ENCODE assay signal across 19 mouse cellular contexts in the genomic region with DNA sequence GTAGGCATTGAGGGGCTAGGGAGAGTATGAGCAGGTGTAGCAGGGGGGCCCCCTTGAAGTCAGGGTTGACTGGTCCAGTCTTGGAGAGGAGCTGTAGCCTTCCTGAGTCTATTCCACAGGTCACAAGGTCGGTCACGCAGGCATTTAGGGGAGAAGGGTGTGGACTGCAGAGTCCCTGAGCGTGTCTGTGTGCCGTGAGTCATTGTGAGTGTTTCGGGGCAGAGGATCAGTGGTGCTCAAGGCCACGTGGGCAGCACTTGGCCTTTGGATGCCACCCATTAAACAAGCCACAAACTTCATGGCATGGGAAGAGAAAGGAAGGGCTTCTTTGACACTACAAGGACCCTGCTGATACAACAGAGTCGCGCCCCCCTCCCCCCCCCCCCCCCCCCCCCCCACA.
DNase-seq lines count a peak whose midpoint lies in the region; ATAC-seq and TF ChIP-seq lines count a peak whose summit lies in the region.
"Had no signal": no experiment of that assay in that cellular context is flagged by ENCODE, and none has a peak within 500 bp of the region (broad histone marks: within the 10 kb centered on the region; RNA-seq: fewer than 3 reads in every experiment).

No protein-coding gene starts in this region.

- ATAC-seq in hindbrain, embryonic 13.5 days (ENCODE audit: low FRiP score): peak; percentile 19; the same call in 1 of the 2 replicates
- ATAC-seq in Patski: peak; percentile 48
- 0 out of 2 replicates have a peak, but pooled peaks have one; percentile 9 for ATAC-seq in stomach, embryonic 15.5 days (ENCODE audit: insufficient read depth, low FRiP score, low read depth)
- ATAC-seq: midbrain, embryonic 16.5 days had no signal

- no peaks in the 10 kb centered on the region for H3K36me3 ChIP-seq in hindbrain, embryonic 13.5 days
- peaks cover 66% of the 10 kb centered on the region for H3K36me3 ChIP-seq in hindbrain, embryonic 10.5 days
- no peaks in the 10 kb centered on the region for H3K36me3 ChIP-seq in stomach, embryonic 15.5 days
- H3K36me3 ChIP-seq: hindbrain, embryonic 15.5 days; limb, embryonic 10.5 days had no signal

- peaks cover 39% of the 10 kb centered on the region for H3K4me1 ChIP-seq in hindbrain, embryonic 13.5 days (replicated peaks)
- H3K4me1 ChIP-seq in hindbrain, embryonic 10.5 days (replicated peaks): peaks cover 15% of the 10 kb centered on the region; the same call in 1 of the 2 replicates
- peaks cover 9% of the 10 kb centered on the region for H3K4me1 ChIP-seq in stomach, embryonic 15.5 days

- no peaks in the 10 kb centered on the region for H3K9me3 ChIP-seq in hindbrain, embryonic 13.5 days
- no peaks in the 10 kb centered on the region for H3K9me3 ChIP-seq in hindbrain, embryonic 10.5 days
- H3K9me3 ChIP-seq in stomach, embryonic 15.5 days: no peaks in the 10 kb centered on the region
- H3K9me3 ChIP-seq: hindbrain, embryonic 15.5 days; limb, embryonic 10.5 days had no signal

- no peak overlapping the region for H3K27ac ChIP-seq in hindbrain, embryonic 13.5 days
- H3K27ac ChIP-seq in hindbrain, embryonic 10.5 days: no peak overlapping the region
- no peak overlapping the region for H3K27ac ChIP-seq in stomach, embryonic 15.5 days
- H3K27ac ChIP-seq: hindbrain, embryonic 15.5 days; limb, embryonic 10.5 days had no signal

- H3K4me2 ChIP-seq in hindbrain, embryonic 13.5 days: no peak overlapping the region
- H3K4me2 ChIP-seq in stomach, embryonic 15.5 days: no peak overlapping the region
- H3K4me2 ChIP-seq: heart, embryonic 11.5 days; hindbrain, embryonic 15.5 days; liver, embryonic 11.5 days; lung, embryonic 14.5 days had no signal

- no peak for TF ChIP-seq CTCF in Patski (IDR thresholded peaks at IDR 0.05)

- H3K4me3 ChIP-seq in hindbrain, embryonic 13.5 days: no peak overlapping the region
- H3K4me3 ChIP-seq in hindbrain, embryonic 10.5 days: no peak overlapping the region
- no peak overlapping the region for H3K4me3 ChIP-seq in stomach, embryonic 15.5 days (replicated peaks)
- H3K4me3 ChIP-seq: hindbrain, embryonic 15.5 days; limb, embryonic 10.5 days had no signal

- no peak overlapping the region for H3K9ac ChIP-seq in hindbrain, embryonic 13.5 days
- H3K9ac ChIP-seq in stomach, embryonic 15.5 days: no peak overlapping the region
- H3K9ac ChIP-seq: hindbrain, embryonic 15.5 days; lung, embryonic 14.5 days had no signal

- in situ Hi-C loops in Patski (cut with MboI; ENCODE audit: low pct_unique_long_range_greater_than_20kb): loop anchor here (10.0 to 25.0 kb wide), 2 partner anchors 435 to 1093 kb away; partner anchors contain the start of genes Gm49336, Mtmr6 and Nupl1

- CTCF ChIA-PET in Patski (lab: Charles Lee): interaction anchor here (0.8 to 1.2 kb wide), 3 partner anchors 69 to 172 kb away, joined by 3 to 4 read pairs (median 3); no protein-coding TSS in a partner anchor

- POLR2A ChIA-PET in Patski (lab: Charles Lee): interaction anchor here (0.7 kb wide), 1 partner anchor 31 kb away, joined by 3 read pairs; no protein-coding TSS in a partner anchor

- no peak for DNase-seq in hindbrain, embryonic 10.5 days (ENCODE audit: low spot score)
- no peak for DNase-seq in Patski (ENCODE audit: low read depth, low spot score)
- DNase-seq in adrenal gland, postnatal 25 days: peak; percentile 60
- DNase-seq in layer of hippocampus, adult 9-11 months: no peak
- DNase-seq in embryo, embryonic 9.5 days (ENCODE audit: extremely low spot score): no peak
- DNase-seq: cerebellum, postnatal 14 days; heart, postnatal 10 days; kidney, adult 11 months; lung, embryonic 14.5 days; lung, postnatal 36 days; retina, postnatal 1 day; thymus, postnatal 36 days had no signal

- H3K27me3 ChIP-seq in hindbrain, embryonic 13.5 days: no peaks in the 10 kb centered on the region
- H3K27me3 ChIP-seq in hindbrain, embryonic 10.5 days (ENCODE audit: insufficient read depth, poor library complexity, severe bottlenecking): no peaks in the 10 kb centered on the region
- peaks cover 4% of the 10 kb centered on the region for H3K27me3 ChIP-seq in Patski
- no peaks in the 10 kb centered on the region for H3K27me3 ChIP-seq in stomach, embryonic 15.5 days (replicated peaks)
- H3K27me3 ChIP-seq: hindbrain, embryonic 15.5 days had no signal

- 88% methylated on average over 8 of the region's 8 CpGs for WGBS in hindbrain, embryonic 13.5 days
- 86% methylated on average over 8 of the region's 8 CpGs for WGBS in hindbrain, embryonic 10.5 days
- WGBS in stomach, embryonic 15.5 days: 85% methylated on average over 7 of the region's 8 CpGs
